Mouse (Mus musculus): Measurements from ENCODE around the gene Sapcd1. TPM values are rescaled to one million over a fixed set of nuclear protein-coding genes. Genes with fewer than 3 reads are reported as not detected.

Gene Sapcd1
- polyA plus RNA-seq, 1 experiment from 2014 or later: 6.8 TPM

DNA sequence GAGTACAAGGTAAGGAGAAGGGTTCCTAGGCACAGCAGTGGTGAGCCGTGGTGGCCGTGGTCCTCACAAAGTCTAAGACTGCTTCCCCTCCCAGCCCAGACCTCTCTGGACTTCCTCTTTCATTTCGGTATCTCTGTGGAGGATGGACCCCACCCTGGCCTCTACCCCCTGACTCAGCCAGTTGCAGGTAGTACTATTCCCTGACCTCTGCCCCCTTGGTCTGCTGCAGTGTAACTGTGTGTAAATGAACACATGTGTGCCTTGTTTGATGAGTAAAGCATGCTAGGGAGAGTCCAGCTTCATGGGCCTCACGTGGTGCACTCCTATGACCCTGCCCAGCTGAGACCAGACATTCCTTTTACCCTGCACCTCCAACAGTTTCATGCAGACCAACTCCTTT, 4.1 kb downstream of the Sapcd1 start:
- WGBS: 76% methylated on average over 4 of the region's 4 CpGs
- Histone ChIP-seq H3K9ac (replicated peaks) (no peak overlapping the region), H3K4me3 (no peak overlapping the region), H3K4me2 (replicated peaks) (no peak overlapping the region), H3K36me3 (no peaks in the 10 kb centered on the region), H3K27ac (replicated peaks) (no peak overlapping the region), H3K4me1 (peaks cover 29% of the 10 kb centered on the region), H3K27me3 (no peaks in the 10 kb centered on the region), H3K9me3 (no peaks in the 10 kb centered on the region)
- no peak for ATAC-seq (ENCODE audit: low FRiP score, low read depth)

GRCm38 (mm10) chr17:35023221-35023620, 4.6 kb downstream of the Sapcd1 start:
- Histone ChIP-seq H3K4me1 (peaks cover 27% of the 10 kb centered on the region), H3K27ac (replicated peaks) (no peak overlapping the region), H3K9ac (replicated peaks) (no peak overlapping the region), H3K36me3 (no peaks in the 10 kb centered on the region), H3K4me3 (no peak overlapping the region), H3K27me3 (no peaks in the 10 kb centered on the region), H3K4me2 (replicated peaks) (no peak overlapping the region), H3K9me3 (no peaks in the 10 kb centered on the region)
- ATAC-seq (ENCODE audit: low FRiP score, low read depth): no peak
- 93% methylated on average over 5 of the region's 5 CpGs for WGBS

DNA sequence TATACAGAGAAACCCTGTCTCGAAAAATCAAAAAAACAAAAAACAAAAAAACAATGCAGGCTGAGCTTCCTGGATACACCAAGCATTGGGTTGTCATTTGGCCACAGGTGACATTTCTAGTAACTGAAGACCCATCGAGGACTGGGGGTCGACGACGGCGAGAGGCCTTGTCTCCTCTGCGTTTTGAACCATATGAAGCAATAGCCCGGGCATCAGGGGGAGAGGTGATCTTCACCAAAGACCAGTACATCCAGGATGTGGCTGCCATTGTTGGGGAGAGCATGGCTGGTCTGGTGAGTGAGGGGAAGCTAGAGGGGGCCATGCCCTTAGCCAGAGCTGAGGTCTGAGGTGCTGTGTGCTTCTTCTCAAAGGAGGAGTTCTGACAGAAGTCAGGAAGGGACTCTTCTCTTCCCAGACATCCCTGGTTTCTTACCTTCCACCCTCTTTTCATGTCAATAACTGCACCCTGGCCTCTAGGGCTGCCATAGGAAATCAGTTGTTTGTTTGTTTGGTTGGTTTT, 5.2 kb downstream of the Sapcd1 start:
- no peaks in the 10 kb centered on the region for H3K9me3 ChIP-seq
- no peak overlapping the region for H3K9ac ChIP-seq (replicated peaks)
- no peak overlapping the region for H3K27ac ChIP-seq (replicated peaks)
- no peak overlapping the region for H3K4me2 ChIP-seq (replicated peaks)
- H3K27me3 ChIP-seq: no peaks in the 10 kb centered on the region
- WGBS: 96% methylated on average over 8 of the region's 8 CpGs
- H3K4me1 ChIP-seq: peaks cover 24% of the 10 kb centered on the region
- no peaks in the 10 kb centered on the region for H3K36me3 ChIP-seq
- H3K4me3 ChIP-seq: no peak overlapping the region
- ATAC-seq (ENCODE audit: low FRiP score, low read depth): no peak

GRCm38 (mm10) chr17:35021842-35022477, 5.9 kb downstream of the Sapcd1 start:
- Histone ChIP-seq H3K4me2 (replicated peaks) (peak overlapping the region; percentile 30; the same call in 1 of the 2 replicates), H3K4me3 (no peak overlapping the region), H3K27me3 (no peaks in the 10 kb centered on the region), H3K9me3 (no peaks in the 10 kb centered on the region), H3K27ac (replicated peaks) (0 out of 2 replicates have a peak overlapping the region, but pooled peaks have one; percentile 42), H3K4me1 (peaks cover 18% of the 10 kb centered on the region), H3K9ac (replicated peaks) (peak overlapping the region; percentile 20; the same call in 1 of the 2 replicates), H3K36me3 (peaks cover 4% of the 10 kb centered on the region; the same call in 1 of the 2 replicates)
- no peak for ATAC-seq (ENCODE audit: low FRiP score, low read depth)
- 48% methylated on average over 6 of the region's 6 CpGs for WGBS

DNA sequence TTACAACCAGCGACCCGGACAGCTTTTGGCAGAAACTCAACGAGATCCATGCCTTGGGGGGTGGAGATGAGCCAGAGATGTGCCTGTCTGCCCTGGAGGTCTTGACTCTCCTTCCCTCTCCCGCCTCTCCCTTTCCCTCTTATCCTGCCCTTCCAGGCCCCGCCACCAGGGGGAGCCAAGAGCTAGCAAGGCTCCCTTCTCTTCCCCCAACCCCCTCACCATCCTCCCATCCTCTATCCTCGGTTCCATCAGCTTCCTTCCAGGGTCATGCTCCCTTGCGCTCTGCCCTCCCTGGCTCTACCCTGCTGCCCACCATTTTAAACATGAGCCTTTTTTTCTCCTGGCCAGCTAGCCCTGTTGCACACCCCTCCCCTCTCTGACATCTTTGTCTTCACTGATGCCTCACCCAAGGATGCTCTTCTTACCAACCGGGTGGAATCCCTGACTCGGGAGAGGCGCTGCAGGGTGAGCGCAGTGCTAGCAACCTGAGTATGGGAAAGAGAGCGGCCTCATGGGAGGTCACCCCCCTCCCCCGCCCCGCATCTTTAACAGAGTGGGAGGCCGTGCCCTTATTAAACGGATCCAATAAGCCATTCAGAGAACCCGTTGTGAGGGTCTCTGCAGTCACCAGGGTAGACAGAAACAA, 6.5 kb downstream of the Sapcd1 start:
- 4% methylated on average over 17 of the region's 17 CpGs for WGBS
- no peaks in the 10 kb centered on the region for H3K27me3 ChIP-seq
- no peaks in the 10 kb centered on the region for H3K9me3 ChIP-seq
- H3K4me1 ChIP-seq: peaks cover 14% of the 10 kb centered on the region
- H3K36me3 ChIP-seq: peaks cover 11% of the 10 kb centered on the region
- ATAC-seq (ENCODE audit: low FRiP score, low read depth): peak; percentile 61
- H3K9ac ChIP-seq (replicated peaks): peak overlapping the region; percentile 20; the same call in 1 of the 2 replicates
- H3K4me3 ChIP-seq: no peak overlapping the region
- H3K27ac ChIP-seq (replicated peaks): peak overlapping the region; percentile 42; the same call in 1 of the 2 replicates
- H3K4me2 ChIP-seq (replicated peaks): peak overlapping the region; percentile 30

DNA sequence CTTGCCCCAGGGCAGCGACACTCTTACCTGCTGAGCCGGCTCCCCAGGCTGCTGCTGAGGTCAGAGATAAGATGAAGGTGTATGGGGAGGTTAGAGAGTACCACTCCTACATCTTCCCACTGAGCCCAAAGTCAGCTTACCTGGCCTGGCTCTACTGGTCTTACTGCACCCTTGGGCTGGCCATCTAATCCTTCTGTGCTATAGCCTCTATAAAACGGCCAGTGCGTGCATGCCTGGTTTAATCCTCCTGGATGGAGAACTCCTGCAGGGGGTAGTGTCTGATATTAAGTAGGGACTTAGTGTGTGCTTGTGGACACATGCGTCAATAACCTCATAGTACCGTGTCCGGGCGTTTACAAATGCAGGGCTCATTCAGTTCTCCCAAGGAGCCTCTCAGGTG, 7.3 kb downstream of the Sapcd1 start:
- 81% methylated on average over 8 of the region's 8 CpGs for WGBS
- H3K36me3 ChIP-seq: peaks cover 18% of the 10 kb centered on the region
- no peak for ATAC-seq (ENCODE audit: low FRiP score, low read depth)

GRCm38 (mm10) chr17:35019894-35020293, 7.9 kb downstream of the Sapcd1 start:
- 76% methylated on average over 11 of the region's 11 CpGs for WGBS
- no peak overlapping the region for H3K27ac ChIP-seq (replicated peaks)
- no peak overlapping the region for H3K4me2 ChIP-seq (replicated peaks)
- no peaks in the 10 kb centered on the region for H3K9me3 ChIP-seq
- peaks cover 9% of the 10 kb centered on the region; the same call in 1 of the 2 replicates for H3K4me1 ChIP-seq
- H3K27me3 ChIP-seq: no peaks in the 10 kb centered on the region
- no peak overlapping the region for H3K9ac ChIP-seq (replicated peaks)
- no peak for ATAC-seq (ENCODE audit: low FRiP score, low read depth)
- no peak overlapping the region for H3K4me3 ChIP-seq
- peaks cover 25% of the 10 kb centered on the region for H3K36me3 ChIP-seq

More for the DNA sequence above, 7.3 kb downstream of the Sapcd1 start:
- Histone ChIP-seq H3K9ac (replicated peaks) (no peak overlapping the region), H3K27me3 (no peaks in the 10 kb centered on the region), H3K4me3 (no peak overlapping the region), H3K4me1 (peaks cover 9% of the 10 kb centered on the region; the same call in 1 of the 2 replicates), H3K9me3 (no peaks in the 10 kb centered on the region), H3K27ac (replicated peaks) (no peak overlapping the region), H3K4me2 (replicated peaks) (no peak overlapping the region)

GRCm38 (mm10) chr17:35018171-35018570, 9.6 kb downstream of the Sapcd1 start:
- peaks cover 42% of the 10 kb centered on the region for H3K36me3 ChIP-seq
- 83% methylated on average over 3 of the region's 3 CpGs for WGBS
- H3K27ac ChIP-seq (replicated peaks): no peak overlapping the region
- H3K4me3 ChIP-seq: no peak overlapping the region
- no peak for ATAC-seq (ENCODE audit: low FRiP score, low read depth)
- no peaks in the 10 kb centered on the region for H3K9me3 ChIP-seq
- peaks cover 9% of the 10 kb centered on the region; the same call in 1 of the 2 replicates for H3K4me1 ChIP-seq
- H3K27me3 ChIP-seq: no peaks in the 10 kb centered on the region
- no peak overlapping the region for H3K4me2 ChIP-seq (replicated peaks)
- H3K9ac ChIP-seq (replicated peaks): no peak overlapping the region

- no peak overlapping the region for H3K4me2 ChIP-seq (replicated peaks)
- no peaks in the 10 kb centered on the region for H3K27me3 ChIP-seq
- H3K36me3 ChIP-seq: peaks cover 47% of the 10 kb centered on the region
- H3K9ac ChIP-seq (replicated peaks): no peak overlapping the region
- H3K4me1 ChIP-seq: peaks cover 9% of the 10 kb centered on the region; the same call in 1 of the 2 replicates
- no peaks in the 10 kb centered on the region for H3K9me3 ChIP-seq
- no peak overlapping the region for H3K27ac ChIP-seq (replicated peaks)
- ATAC-seq (ENCODE audit: low FRiP score, low read depth): no peak
- WGBS: 73% methylated on average over 14 of the region's 14 CpGs
- H3K4me3 ChIP-seq: no peak overlapping the region
These were observed 10.1 kb downstream of the Sapcd1 start for GRCm38 (mm10) chr17:35017706-35018030.

DNA sequence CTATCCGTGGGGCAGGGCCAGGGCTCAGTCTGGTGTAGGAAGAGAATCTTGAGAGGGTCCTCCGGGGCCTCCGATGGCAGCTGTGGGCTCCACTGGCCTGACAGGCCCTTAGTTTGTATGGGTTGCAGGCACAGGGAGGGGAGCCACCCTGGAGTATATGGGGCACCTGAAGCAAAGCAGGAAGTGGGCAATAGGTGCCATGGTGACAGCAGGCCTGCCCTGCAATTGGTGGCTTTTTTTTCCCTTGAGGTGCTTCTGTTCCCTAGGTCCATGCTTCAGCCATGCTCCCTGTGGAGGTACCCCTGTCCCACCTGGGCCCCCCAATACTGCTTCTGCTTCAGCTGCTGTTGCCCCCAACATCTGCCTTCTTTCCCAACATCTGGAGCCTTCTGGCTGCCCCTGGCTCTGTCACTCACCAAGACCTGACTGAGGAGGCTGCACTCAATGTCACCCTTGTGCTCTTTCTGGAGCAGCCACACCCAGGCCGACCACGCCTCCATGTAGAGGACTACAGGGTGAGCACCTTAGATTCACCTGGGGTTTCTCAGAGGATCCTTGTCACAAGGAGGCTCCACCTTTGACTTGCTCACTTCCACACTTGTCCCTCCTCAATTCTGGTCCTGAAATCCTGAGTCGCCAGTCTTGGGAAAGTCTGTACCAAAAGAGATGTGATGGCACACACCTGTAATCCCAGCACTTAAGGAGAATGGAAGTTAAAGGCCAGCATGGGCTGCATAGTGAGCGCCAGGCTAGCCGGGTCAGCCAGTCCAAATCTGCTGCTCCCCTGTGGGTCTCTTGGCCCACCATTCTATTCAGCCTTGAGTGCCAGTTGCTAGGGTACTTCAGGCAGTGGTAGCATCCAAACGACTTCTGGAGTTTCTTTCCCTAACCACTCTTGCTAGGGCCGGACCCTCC, 10.8 kb downstream of the Sapcd1 start:
- no peak overlapping the region for H3K9ac ChIP-seq (replicated peaks)
- H3K4me3 ChIP-seq: no peak overlapping the region
- no peaks in the 10 kb centered on the region for H3K9me3 ChIP-seq
- no peak for ATAC-seq (ENCODE audit: low FRiP score, low read depth)
- H3K27me3 ChIP-seq: no peaks in the 10 kb centered on the region
- WGBS: 83% methylated on average over 10 of the region's 10 CpGs
- peaks cover 9% of the 10 kb centered on the region; the same call in 1 of the 2 replicates for H3K4me1 ChIP-seq
- no peak overlapping the region for H3K27ac ChIP-seq (replicated peaks)
- H3K4me2 ChIP-seq (replicated peaks): no peak overlapping the region
- peaks cover 53% of the 10 kb centered on the region for H3K36me3 ChIP-seq

DNA sequence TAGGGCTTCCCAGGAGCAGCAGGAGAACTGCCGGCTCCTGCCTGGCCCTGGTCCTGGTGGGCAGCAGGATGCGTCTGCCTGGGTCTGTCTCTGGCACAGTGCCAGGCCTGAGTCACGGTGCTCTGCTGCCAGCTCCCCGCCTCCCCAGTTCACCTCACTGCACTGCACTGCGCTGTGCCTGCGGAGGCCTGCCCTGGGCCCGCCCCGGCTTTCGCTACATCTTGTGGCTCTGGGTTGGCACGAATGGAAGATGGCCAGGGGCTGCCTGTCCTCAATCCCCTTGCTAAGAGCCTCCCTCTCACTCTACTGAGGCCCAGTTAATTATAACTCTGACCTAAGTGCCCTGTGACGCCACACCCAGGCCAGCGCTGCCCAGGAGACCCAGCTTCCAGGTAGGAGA, 11.4 kb downstream of the Sapcd1 start, which contains the start of gene Vwa7:
Vwa7 (plus strand) TSS at position 204 of the 400 bp plus-strand sequence.
- no peaks in the 10 kb centered on the region for H3K9me3 ChIP-seq
- peaks cover 60% of the 10 kb centered on the region for H3K36me3 ChIP-seq
- H3K9ac ChIP-seq (replicated peaks): no peak within 1 kb of the TSS
- H3K4me2 ChIP-seq (replicated peaks): no peak within 1 kb of the TSS
- no peak within 1 kb of the TSS for H3K27ac ChIP-seq (replicated peaks)
- H3K27me3 ChIP-seq: no peaks in the 10 kb centered on the region
- ATAC-seq (ENCODE audit: low FRiP score, low read depth): no peak
- peaks cover 5% of the 10 kb centered on the region; the same call in 1 of the 2 replicates for H3K4me1 ChIP-seq
- H3K4me3 ChIP-seq: no peak within 1 kb of the TSS
- 84% methylated on average over 12 of the region's 12 CpGs for WGBS
